Mouse (Mus musculus) erythroid progenitor cell, adult 5-6 weeks (primary cell): Measurements from ENCODE around the gene Timmdc1. TPM values are rescaled to one million over a fixed set of nuclear protein-coding genes. Genes with fewer than 3 reads are reported as not detected.
A peak's percentile ranks its signal among the peaks of the same experiment; 100 is the strongest.

Source experiments
- ATAC-seq: replicated peaks from 2 replicates; pipeline ENCODE4 v1.8.0; 2016; ENCODE audit warnings: moderate number of reproducible peaks, mild to moderate bottlenecking, moderate TSS enrichment, inconsistent platforms; ENCODE audit not compliant: poor library complexity, low FRiP score, severe bottlenecking
- total RNA-seq, 2 experiments: library from RNA; stranded (forward) in 1 of 2; stranded (reverse) in 1 of 2; fragments of 150-400 nt in 1 of 2; fragments of 186-747, 209-891 nt in 1 of 2; gene quantifications; 2 replicates each; pipeline versions ENCODE4 v1.2.3 to v1.2.4; 2015 to 2017; ENCODE audit warnings: low replicate concordance in 2 of 2

The Timmdc1 gene
- total RNA-seq (2015; ENCODE audit: low replicate concordance) (4.0 and 7.5 TPM in 2 replicates), total RNA-seq (2017; ENCODE audit: low replicate concordance) (5.5 and 14.8 TPM in 2 replicates)

- peak; percentile 99 for ATAC-seq
These were observed at the start of gene Timmdc1 for GRCm38 (mm10) chr16:38522129-38523084. Gene Timmdc1 (minus strand): TSS chr16:38522663.

DNA sequence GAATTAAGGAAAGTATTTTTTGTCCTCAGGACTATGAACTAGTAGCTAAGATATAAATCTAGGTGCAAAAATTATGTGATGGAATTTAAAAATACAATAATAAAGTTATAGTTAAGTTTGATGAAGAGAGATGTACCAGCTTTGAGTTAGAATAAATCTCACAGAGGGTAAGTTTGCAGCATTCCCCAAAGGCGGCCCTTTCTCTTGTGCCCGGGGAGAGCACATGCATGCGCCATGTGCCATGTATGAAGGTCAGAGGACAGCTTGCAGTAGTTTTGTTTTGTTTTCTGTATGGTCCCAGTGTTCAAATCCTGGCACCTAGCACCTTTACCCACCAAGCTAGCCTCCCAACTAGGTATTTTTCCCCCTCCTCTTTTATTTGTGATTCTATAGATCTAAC, 49.0 kb upstream of the Timmdc1 start:
- ATAC-seq, result no peak

DNA sequence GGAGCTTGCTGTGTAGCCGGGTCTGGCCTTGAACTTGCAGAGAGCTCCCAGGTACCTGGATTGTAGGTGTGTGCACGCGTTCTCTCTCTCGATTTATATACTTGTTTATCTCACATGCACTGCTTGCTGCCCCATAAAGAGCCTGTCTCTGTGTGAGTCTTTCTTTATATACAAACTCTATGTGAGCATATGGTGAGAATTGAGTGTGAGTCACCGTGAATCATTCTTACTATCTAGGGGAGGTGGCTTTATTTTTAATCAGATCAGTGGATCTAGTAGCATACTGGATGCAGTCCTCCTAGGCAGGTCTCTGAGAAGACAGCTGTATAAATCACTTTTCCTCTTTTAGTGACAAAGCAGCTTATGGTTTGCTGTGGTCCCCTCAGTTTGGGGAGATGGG, 45.7 kb upstream of the Timmdc1 start:
- ATAC-seq, result no peak

DNA sequence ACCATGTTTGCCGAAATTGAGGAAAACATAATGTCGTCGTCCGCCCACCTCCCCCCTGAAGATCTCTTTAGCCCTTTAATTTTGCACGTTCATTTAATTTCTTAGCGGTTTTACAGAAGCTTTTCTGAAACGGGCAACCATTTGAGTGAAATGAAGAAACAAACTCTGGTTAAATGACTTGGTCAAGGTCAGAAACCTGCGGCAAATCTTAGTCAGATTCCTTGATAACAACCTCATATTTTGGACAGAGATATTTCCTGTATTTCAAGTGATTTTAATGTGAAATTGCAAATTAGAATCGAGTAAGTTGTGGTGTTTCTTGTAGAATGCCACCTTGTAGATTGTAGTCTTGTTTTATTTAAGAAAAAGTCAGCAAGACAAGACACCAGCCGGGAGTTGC, 41.1 kb upstream of the Timmdc1 start:
- no peak for ATAC-seq

GRCm38 (mm10) chr16:38562968-38563327, 40.5 kb upstream of the Timmdc1 start:
- ATAC-seq, result peak; percentile 71

DNA sequence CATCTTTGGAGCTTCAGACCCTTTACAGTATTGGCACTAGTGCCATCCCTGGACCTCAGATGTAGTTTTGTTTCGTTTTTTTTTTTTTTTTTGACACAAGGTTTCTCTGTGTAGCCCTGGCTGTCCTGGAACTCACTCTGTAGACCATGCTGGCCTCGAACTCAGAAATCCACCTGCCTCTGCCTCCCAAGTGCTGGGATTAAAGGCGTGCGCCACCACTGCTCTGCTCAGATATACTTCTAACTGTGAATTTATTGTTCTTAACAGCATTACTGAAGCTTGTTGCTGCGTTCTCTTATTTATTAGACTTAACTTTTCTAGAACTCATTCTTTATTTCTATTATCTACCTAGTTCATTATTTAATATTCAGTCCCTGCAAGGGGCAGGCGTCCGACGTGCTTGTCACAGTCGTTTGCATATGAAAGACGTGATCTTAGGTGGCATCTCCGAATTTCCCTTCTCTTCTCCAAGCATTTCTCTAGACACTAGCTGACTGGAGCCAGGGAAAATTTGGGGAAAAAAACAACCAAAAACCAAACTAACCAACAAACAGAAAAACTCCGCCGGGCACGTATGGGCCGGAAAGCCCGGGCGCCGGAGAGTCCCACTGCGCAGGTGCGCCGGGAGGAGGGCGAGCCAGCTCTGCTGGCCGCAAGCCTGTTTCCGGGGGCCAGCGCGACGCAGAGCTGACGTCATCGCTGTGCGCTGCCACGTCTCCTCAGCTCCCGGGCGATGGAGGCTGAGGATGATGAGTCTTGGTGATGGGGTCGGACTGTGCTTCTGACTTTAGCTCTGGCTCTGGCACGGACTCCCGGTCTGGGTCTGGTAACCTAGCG, 39.9 kb upstream of the Timmdc1 start:
- ATAC-seq, result peak; percentile 97

- ATAC-seq, result no peak
These were observed 35.8 kb upstream of the Timmdc1 start, which contains the start of gene Tmem39a for GRCm38 (mm10) chr16:38558221-38558748. Gene Tmem39a (plus strand): TSS chr16:38558698.

DNA sequence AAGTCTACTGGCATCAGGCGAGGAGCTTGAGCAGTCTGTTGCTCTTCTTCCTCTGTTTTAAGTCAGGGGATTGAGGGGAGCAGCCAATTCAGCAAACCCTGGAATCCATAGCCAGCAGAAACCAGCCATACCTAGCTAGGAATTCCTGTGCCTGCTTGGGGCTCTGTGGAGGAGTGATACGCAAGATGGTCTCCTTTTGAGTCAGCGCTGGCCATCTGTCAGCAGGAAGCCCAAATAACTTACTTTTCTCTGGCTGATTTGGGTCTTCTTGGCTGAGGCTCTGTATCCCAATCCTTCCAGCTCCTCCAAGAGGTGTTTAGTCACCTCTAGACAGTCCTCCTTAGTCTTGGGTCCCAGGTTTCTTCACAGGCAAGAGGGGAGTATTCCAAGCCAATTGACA, 33.5 kb upstream of the Timmdc1 start:
- ATAC-seq, result no peak

DNA sequence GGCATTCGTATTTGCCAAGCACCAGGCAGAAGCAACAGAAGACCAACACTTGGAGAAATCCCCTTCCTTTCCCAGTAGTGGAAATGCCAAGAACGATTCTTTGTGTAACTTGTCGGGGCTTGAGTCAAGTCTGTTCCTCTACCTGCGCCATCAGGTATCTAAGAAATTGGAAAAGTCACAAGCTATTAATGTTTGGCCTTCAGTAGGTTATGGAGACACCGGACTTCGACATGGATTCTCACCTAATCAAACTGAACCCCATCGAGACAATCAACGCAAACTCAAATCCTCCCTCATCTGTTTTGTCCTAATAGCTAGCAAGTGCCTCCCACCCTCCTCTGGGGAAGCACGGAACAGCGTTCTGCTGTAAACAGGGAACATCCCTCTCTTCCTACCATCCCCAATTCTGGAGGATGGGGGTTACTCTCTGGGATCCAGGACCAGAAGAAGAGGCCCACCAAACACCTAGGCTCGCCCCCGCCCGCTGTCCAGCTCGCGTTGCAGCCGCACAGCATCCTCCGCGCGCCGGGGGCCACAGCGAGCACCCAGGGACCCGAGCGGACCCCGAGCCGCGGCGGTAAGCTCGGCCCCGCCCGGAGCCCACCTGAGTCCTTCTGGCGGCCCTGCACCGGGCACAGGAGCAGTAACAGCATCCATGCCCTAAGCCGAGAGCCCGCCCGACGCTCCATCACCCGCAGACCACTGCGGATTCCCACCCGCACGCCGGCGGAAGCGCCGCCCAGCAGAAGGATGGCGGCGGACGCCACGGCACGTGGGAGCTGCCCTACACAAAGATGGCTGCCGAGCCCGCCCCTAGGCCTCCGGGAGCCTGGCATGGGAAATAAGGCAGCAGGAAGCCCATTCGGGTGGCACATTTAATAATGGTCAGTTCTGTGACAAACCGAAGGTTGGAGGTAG, 27.3 kb upstream of the Timmdc1 start, which contains the start of gene Poglut1:
Gene Poglut1 (minus strand): TSS at position 780 of the 918 bp plus-strand sequence.
- ATAC-seq, result peak; percentile 85

DNA sequence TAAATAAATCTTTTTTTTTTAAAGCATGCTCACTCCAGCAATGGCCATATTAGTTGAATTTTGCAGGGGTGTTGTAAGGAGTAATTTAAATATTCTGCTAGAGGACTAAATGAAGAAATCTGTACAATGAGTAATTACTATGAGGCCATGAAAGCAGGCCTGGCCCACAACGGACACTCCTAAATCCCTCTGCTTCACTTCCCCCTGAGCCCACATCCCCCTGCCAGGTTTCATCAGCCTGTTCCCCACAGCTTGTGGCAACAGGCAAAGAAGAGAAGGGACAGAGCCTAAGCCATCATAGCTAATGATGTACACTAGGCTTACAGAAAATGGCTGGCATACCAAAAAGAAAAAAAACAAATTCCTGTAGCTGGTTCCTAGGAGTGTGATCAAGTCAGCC, 25.5 kb upstream of the Timmdc1 start:
- ATAC-seq, result no peak

- no peak for ATAC-seq
These were observed 16.4 kb upstream of the Timmdc1 start for GRCm38 (mm10) chr16:38538716-38539380.

GRCm38 (mm10) chr16:38536544-38537146, 14.2 kb upstream of the Timmdc1 start:
- ATAC-seq, result peak; percentile 87

GRCm38 (mm10) chr16:38526264-38526663, 3.8 kb upstream of the Timmdc1 start:
- ATAC-seq, result no peak

GRCm38 (mm10) chr16:38521211-38521987, 1.1 kb downstream of the Timmdc1 start:
- ATAC-seq, result no peak

DNA sequence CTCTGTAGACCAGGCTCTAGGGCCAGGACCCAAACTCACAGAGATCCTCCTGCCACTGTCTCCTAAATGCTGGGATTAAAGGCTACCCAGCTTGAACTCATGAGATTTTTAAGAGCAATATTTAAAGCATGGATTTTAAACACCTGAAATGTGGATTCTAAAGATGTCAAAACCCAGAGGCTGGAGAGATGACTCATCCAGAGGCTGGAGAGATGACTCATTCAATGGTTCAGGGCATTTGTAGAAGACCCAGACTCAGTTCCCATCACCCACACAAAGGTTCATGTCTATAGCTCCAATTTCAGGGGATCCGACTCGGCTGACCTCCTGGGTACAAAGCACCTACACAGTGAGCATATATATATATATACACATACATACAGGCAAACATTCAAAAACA, 3.3 kb downstream of the Timmdc1 start:
- no peak for ATAC-seq

DNA sequence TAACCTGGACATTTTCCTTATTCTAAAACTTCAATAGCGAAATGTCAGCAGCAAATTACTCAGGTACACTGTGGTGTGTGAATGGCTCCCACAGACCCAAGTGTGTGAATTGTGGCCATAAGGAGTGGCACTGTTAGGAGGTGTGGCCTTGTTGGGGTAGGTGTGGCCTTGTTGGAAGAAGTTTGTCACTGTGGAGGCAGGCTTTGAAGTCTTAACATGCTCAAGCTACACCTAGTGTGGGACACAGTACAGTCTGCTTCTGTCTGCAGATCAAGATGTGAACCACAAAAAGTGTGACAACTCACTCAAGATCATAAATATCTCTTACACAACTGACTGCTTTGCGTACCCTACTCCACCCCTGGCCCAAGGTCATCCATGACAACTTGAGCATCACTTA, 11.6 kb downstream of the Timmdc1 start:
- no peak for ATAC-seq

DNA sequence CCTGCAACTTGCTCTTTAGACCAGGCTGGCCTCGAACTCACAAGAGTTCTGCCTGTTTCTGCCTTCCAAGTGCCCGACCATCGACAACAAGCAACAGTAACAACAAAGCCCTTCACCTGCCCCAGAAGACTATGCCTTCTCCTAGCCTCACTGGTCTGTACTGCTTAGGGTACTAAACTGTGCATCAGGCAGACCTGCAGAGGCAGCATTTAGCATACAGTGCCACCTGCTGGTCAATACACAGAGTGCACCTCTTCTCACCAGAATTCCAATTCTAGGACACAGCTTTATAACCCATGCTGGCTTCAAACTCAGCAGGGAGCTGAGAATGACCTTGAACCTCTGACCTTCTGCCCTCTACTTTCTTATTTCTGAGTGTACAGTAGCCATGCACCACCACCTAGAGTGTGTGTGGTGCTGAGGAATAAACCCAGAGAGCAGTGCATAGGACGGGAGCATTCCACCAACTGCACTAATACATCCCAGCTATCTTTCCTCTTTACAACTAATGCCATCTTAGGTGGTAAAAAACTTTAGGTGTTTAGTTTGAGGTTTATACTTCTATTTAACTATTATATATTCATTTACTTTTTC, 16.3 kb downstream of the Timmdc1 start:
- peak; percentile 75 for ATAC-seq
